Mouse (Mus musculus): ENCODE measurements around the gene Syndig1l. TPM values are rescaled to one million over a fixed set of nuclear protein-coding genes. Genes with fewer than 3 reads are reported as not detected.

Syndig1l gene
- total RNA-seq, 1 experiment, result 0.09 TPM

GRCm38 (mm10) chr12:84718462-84719244, 20.0 kb upstream of the Syndig1l start:
- Histone ChIP-seq H3K27ac (ENCODE audit: insufficient read depth, low read depth, low read length, poor library complexity, severe bottlenecking) (no peak overlapping the region), H3K4me3 (ENCODE audit: insufficient read depth in 1 of 2, low read depth in 1 of 2, low read length in 2 of 2, poor library complexity in 1 of 2, severe bottlenecking in 1 of 2) (no peak overlapping the region), H3K9ac (ENCODE audit: insufficient read depth, low read depth, low read length, poor library complexity, severe bottlenecking) (no peak overlapping the region), H3K4me1 (ENCODE audit: control insufficient read depth in 2 of 2, insufficient read depth in 2 of 2, low read length in 2 of 2, poor library complexity in 1 of 2) (no peaks in the 10 kb centered on the region), H3K36me3 (ENCODE audit: control insufficient read depth, insufficient read depth, low read length, poor library complexity, severe bottlenecking) (no peaks in the 10 kb centered on the region), H3K9me3 (ENCODE audit: control insufficient read depth, insufficient read depth, low read depth, low read length) (no peaks in the 10 kb centered on the region)
- in situ Hi-C loops (cut with MboI; ENCODE audit: low sequenced_read_pairs in 2 of 2, unreplicated experiment in 2 of 2), result no loop called here
- DNase-seq (ENCODE audit: low read depth, low spot score), result no peak
- TF ChIP-seq ZNF384 (IDR thresholded peaks at IDR 0.05; ENCODE audit: low read depth, low read length), result no peak
- TF ChIP-seq MAFK (IDR thresholded peaks at IDR 0.05; ENCODE audit: insufficient read depth, low read depth, low read length), result no peak
- no peak for TF ChIP-seq HCFC1 (IDR thresholded peaks at IDR 0.05; ENCODE audit: borderline replicate concordance, insufficient read depth, low read length)
- no peak for TF ChIP-seq ZC3H11A (IDR thresholded peaks at IDR 0.05; ENCODE audit: borderline replicate concordance, low read depth, low read length)
- no peak for TF ChIP-seq CHD2 (IDR thresholded peaks at IDR 0.05; ENCODE audit: low read depth, low read length)

GRCm38 (mm10) chr12:84714578-84714977, 15.9 kb upstream of the Syndig1l start:
- H3K9ac ChIP-seq (ENCODE audit: insufficient read depth, low read depth, low read length, poor library complexity, severe bottlenecking), result no peak overlapping the region
- no peak overlapping the region for H3K4me3 ChIP-seq (ENCODE audit: insufficient read depth in 1 of 2, low read depth in 1 of 2, low read length in 2 of 2, poor library complexity in 1 of 2, severe bottlenecking in 1 of 2)
- no peak overlapping the region for H3K27ac ChIP-seq (ENCODE audit: insufficient read depth, low read depth, low read length, poor library complexity, severe bottlenecking)
- no peaks in the 10 kb centered on the region for H3K4me1 ChIP-seq (ENCODE audit: control insufficient read depth in 2 of 2, insufficient read depth in 2 of 2, low read length in 2 of 2, poor library complexity in 1 of 2)
- in situ Hi-C loops (cut with MboI; ENCODE audit: low sequenced_read_pairs in 2 of 2, unreplicated experiment in 2 of 2), result no loop called here
- DNase-seq (ENCODE audit: low read depth, low spot score), result no peak
- no peaks in the 10 kb centered on the region for H3K9me3 ChIP-seq (ENCODE audit: control insufficient read depth, insufficient read depth, low read depth, low read length)
- TF ChIP-seq ZC3H11A (IDR thresholded peaks at IDR 0.05; ENCODE audit: borderline replicate concordance, low read depth, low read length), result no peak
- no peak for TF ChIP-seq HCFC1 (IDR thresholded peaks at IDR 0.05; ENCODE audit: borderline replicate concordance, insufficient read depth, low read length)
- no peak for TF ChIP-seq MAFK (IDR thresholded peaks at IDR 0.05; ENCODE audit: insufficient read depth, low read depth, low read length)
- TF ChIP-seq ZNF384 (IDR thresholded peaks at IDR 0.05; ENCODE audit: low read depth, low read length), result no peak
- no peak for TF ChIP-seq CHD2 (IDR thresholded peaks at IDR 0.05; ENCODE audit: low read depth, low read length)
- no peaks in the 10 kb centered on the region for H3K36me3 ChIP-seq (ENCODE audit: control insufficient read depth, insufficient read depth, low read length, poor library complexity, severe bottlenecking)

GRCm38 (mm10) chr12:84709842-84710439, 11.3 kb upstream of the Syndig1l start:
- in situ Hi-C loops (cut with MboI; ENCODE audit: low sequenced_read_pairs in 2 of 2, unreplicated experiment in 2 of 2), result no loop called here
- Histone ChIP-seq H3K4me3 (ENCODE audit: insufficient read depth in 1 of 2, low read depth in 1 of 2, low read length in 2 of 2, poor library complexity in 1 of 2, severe bottlenecking in 1 of 2) (no peak overlapping the region), H3K9me3 (ENCODE audit: control insufficient read depth, insufficient read depth, low read depth, low read length) (no peaks in the 10 kb centered on the region), H3K9ac (ENCODE audit: insufficient read depth, low read depth, low read length, poor library complexity, severe bottlenecking) (no peak overlapping the region), H3K27ac (ENCODE audit: insufficient read depth, low read depth, low read length, poor library complexity, severe bottlenecking) (no peak overlapping the region), H3K4me1 (ENCODE audit: control insufficient read depth in 2 of 2, insufficient read depth in 2 of 2, low read length in 2 of 2, poor library complexity in 1 of 2) (no peaks in the 10 kb centered on the region), H3K36me3 (ENCODE audit: control insufficient read depth, insufficient read depth, low read length, poor library complexity, severe bottlenecking) (no peaks in the 10 kb centered on the region)
- TF ChIP-seq MAFK (IDR thresholded peaks at IDR 0.05; ENCODE audit: insufficient read depth, low read depth, low read length) (no peak), CHD2 (IDR thresholded peaks at IDR 0.05; ENCODE audit: low read depth, low read length) (no peak), ZNF384 (IDR thresholded peaks at IDR 0.05; ENCODE audit: low read depth, low read length) (no peak), HCFC1 (IDR thresholded peaks at IDR 0.05; ENCODE audit: borderline replicate concordance, insufficient read depth, low read length) (no peak)
- no peak for DNase-seq (ENCODE audit: low read depth, low spot score)

GRCm38 (mm10) chr12:84707804-84708203, 9.2 kb upstream of the Syndig1l start:
- DNase-seq (ENCODE audit: low read depth, low spot score), result no peak
- Histone ChIP-seq H3K36me3 (ENCODE audit: control insufficient read depth, insufficient read depth, low read length, poor library complexity, severe bottlenecking) (no peaks in the 10 kb centered on the region), H3K27ac (ENCODE audit: insufficient read depth, low read depth, low read length, poor library complexity, severe bottlenecking) (no peak overlapping the region), H3K4me3 (ENCODE audit: insufficient read depth in 1 of 2, low read depth in 1 of 2, low read length in 2 of 2, poor library complexity in 1 of 2, severe bottlenecking in 1 of 2) (no peak overlapping the region), H3K9me3 (ENCODE audit: control insufficient read depth, insufficient read depth, low read depth, low read length) (no peaks in the 10 kb centered on the region), H3K9ac (ENCODE audit: insufficient read depth, low read depth, low read length, poor library complexity, severe bottlenecking) (no peak overlapping the region), H3K4me1 (ENCODE audit: control insufficient read depth in 2 of 2, insufficient read depth in 2 of 2, low read length in 2 of 2, poor library complexity in 1 of 2) (no peaks in the 10 kb centered on the region)
- in situ Hi-C loops (cut with MboI; ENCODE audit: low sequenced_read_pairs in 2 of 2, unreplicated experiment in 2 of 2), result no loop called here
- TF ChIP-seq CHD2 (IDR thresholded peaks at IDR 0.05; ENCODE audit: low read depth, low read length), result no peak
- TF ChIP-seq ZC3H11A (IDR thresholded peaks at IDR 0.05; ENCODE audit: borderline replicate concordance, low read depth, low read length), result no peak
- no peak for TF ChIP-seq MAFK (IDR thresholded peaks at IDR 0.05; ENCODE audit: insufficient read depth, low read depth, low read length)
- TF ChIP-seq ZNF384 (IDR thresholded peaks at IDR 0.05; ENCODE audit: low read depth, low read length), result no peak
- no peak for TF ChIP-seq HCFC1 (IDR thresholded peaks at IDR 0.05; ENCODE audit: borderline replicate concordance, insufficient read depth, low read length)

All from ES-E14 (cell line).